11 mouse cellular contexts compared by ENCODE assay signal in genomic region chr7:101379732-101380131, GRCm38 (mm10). TPM values are rescaled to one million over a fixed set of nuclear protein-coding genes. Genes with fewer than 3 reads are reported as not detected.
A peak's percentile ranks its signal among the peaks of the same experiment; 100 is the strongest.
DNase-seq lines count a peak whose midpoint lies in the region; ATAC-seq and TF ChIP-seq lines count a peak whose summit lies in the region.
"Had no signal": no experiment of that assay in that cellular context is flagged by ENCODE, and none has a peak within 500 bp of the region (broad histone marks: within the 10 kb centered on the region; RNA-seq: fewer than 3 reads in every experiment).

No protein-coding gene starts in this region.

- no peak for TF ChIP-seq EP300 in CH12.LX (IDR thresholded peaks at IDR 0.05; ENCODE audit: low read length)

- peaks cover 12% of the 10 kb centered on the region for H3K4me1 ChIP-seq in kidney, adult 2 months (ENCODE audit: control insufficient read depth, insufficient read depth, low read length)
- H3K4me1 ChIP-seq in CH12.LX (ENCODE audit: control insufficient read depth in 1 of 2, insufficient read depth in 2 of 2), result peaks cover 43 to 75% of the 10 kb centered on the region in 2 experiments
- 0 out of 2 replicates have a peak, but pooled peaks cover 2% of the 10 kb centered on the region for H3K4me1 ChIP-seq in embryonic facial prominence, embryonic 11.5 days (ENCODE audit: control insufficient read depth, insufficient read depth, low read length)
- peaks cover 48% of the 10 kb centered on the region for H3K4me1 ChIP-seq in liver, embryonic 12.5 days

- no peak for TF ChIP-seq CTCF in kidney, adult 2 months (conservative IDR thresholded peaks at IDR 0.05; ENCODE audit: insufficient read depth, insufficient read length, low read depth, low read length)
- no peak for TF ChIP-seq CTCF in CH12.LX (conservative IDR thresholded peaks at IDR 0.05 in 1 of 2, IDR thresholded peaks at IDR 0.05 in 1 of 2; ENCODE audit: low read depth in 2 of 2, low read length in 2 of 2)

- no peaks in the 10 kb centered on the region for H3K9me3 ChIP-seq in CH12.LX (replicated peaks; ENCODE audit: low read length)
- H3K9me3 ChIP-seq in embryonic facial prominence, embryonic 11.5 days (replicated peaks; ENCODE audit: control insufficient read depth, low read length), result no peaks in the 10 kb centered on the region
- H3K9me3 ChIP-seq in liver, embryonic 12.5 days (replicated peaks), result no peaks in the 10 kb centered on the region
- H3K9me3 ChIP-seq: neural tube, embryonic 13.5 days had no signal

- 0 out of 2 replicates have a peak overlapping the region, but pooled peaks have one; percentile 74 for H3K4me2 ChIP-seq in CH12.LX (ENCODE audit: insufficient read depth, low read depth, poor library complexity, severe bottlenecking)
- H3K4me2 ChIP-seq in embryonic facial prominence, embryonic 11.5 days (ENCODE audit: low read depth, low read length), result no peak overlapping the region
- H3K4me2 ChIP-seq in liver, embryonic 12.5 days, result peak overlapping the region; percentile 57; the same call in 1 of the 2 replicates
- H3K4me2 ChIP-seq: neural tube, embryonic 13.5 days had no signal

- no peak for TF ChIP-seq RAD21 in CH12.LX (IDR thresholded peaks at IDR 0.05; ENCODE audit: low read depth, low read length)

- dilution Hi-C loops in CH12.LX (cut with MboI; ENCODE audit: extremely low pct_ligation_motif_present, extremely low pct_unique_long_range_greater_than_20kb, low sequenced_read_pairs), result no loop called here

- H3K27ac ChIP-seq in kidney, adult 2 months (ENCODE audit: insufficient read depth, low read depth, low read length), result peak overlapping the region; percentile 19; the same call in 1 of the 2 replicates
- H3K27ac ChIP-seq in CH12.LX (ENCODE audit: insufficient read depth, low read depth), result no peak overlapping the region
- no peak overlapping the region for H3K27ac ChIP-seq in embryonic facial prominence, embryonic 11.5 days (replicated peaks; ENCODE audit: low read depth, low read length)
- peak overlapping the region; percentile 67 for H3K27ac ChIP-seq in liver, embryonic 12.5 days
- H3K27ac ChIP-seq: neural tube, embryonic 13.5 days had no signal

- DNase-seq in kidney, adult 2 months, result no peak
- DNase-seq in kidney, postnatal 14 days, result no peak
- no peak for DNase-seq in CH12.LX (ENCODE audit: extremely low read depth)
- DNase-seq in embryonic facial prominence, embryonic 11.5 days (ENCODE audit: low spot score), result no peak
- no peak for DNase-seq in urinary bladder, postnatal 10 days (ENCODE audit: low spot score)
- DNase-seq in urinary bladder, adult 18-20 months (ENCODE audit: low spot score in 2 of 2), result no peak
- DNase-seq in testis, postnatal 10 days (ENCODE audit: low spot score), result no peak
- DNase-seq: adrenal gland, postnatal 25 days had no signal

- in situ Hi-C loops in CH12.LX (cut with MboI; ENCODE audit: low pct_ligation_motif_present, low pct_unique_long_range_greater_than_20kb, low sequenced_read_pairs), result loop anchor here (10.0 kb wide), 2 partner anchors 315 to 405 kb away; partner anchors contain the start of gene P2ry6

- H3K36me3 ChIP-seq in kidney, adult 2 months (ENCODE audit: control insufficient read depth, insufficient read depth, low read length), result no peaks in the 10 kb centered on the region
- peaks cover 4 to 68% of the 10 kb centered on the region in 2 experiments for H3K36me3 ChIP-seq in CH12.LX (replicated peaks in 1 of 2; ENCODE audit: control insufficient read depth in 1 of 2, insufficient read depth in 1 of 2, low read length in 1 of 2)
- no peaks in the 10 kb centered on the region for H3K36me3 ChIP-seq in embryonic facial prominence, embryonic 11.5 days (replicated peaks; ENCODE audit: control insufficient read depth, insufficient read depth, low read depth, low read length)
- peaks cover 16% of the 10 kb centered on the region for H3K36me3 ChIP-seq in liver, embryonic 12.5 days
- H3K36me3 ChIP-seq: neural tube, embryonic 13.5 days had no signal

- 39% methylated on average over 2 of the region's 2 CpGs for WGBS in kidney, adult 2 months
- 48% methylated on average over 2 of the region's 2 CpGs for WGBS in embryonic facial prominence, embryonic 11.5 days
- WGBS in liver, embryonic 12.5 days (ENCODE audit: insufficient replicate concordance), result 52% methylated on average over 2 of the region's 2 CpGs

- H3K4me3 ChIP-seq in kidney, adult 2 months (ENCODE audit: insufficient read depth, low read depth, low read length), result 0 out of 2 replicates have a peak overlapping the region, but pooled peaks have one; percentile 1
- peak overlapping the region in 2 of 3 experiments; percentile 13 to 51 for H3K4me3 ChIP-seq in CH12.LX (replicated peaks in 1 of 3; ENCODE audit: low read depth in 2 of 3, low read length in 2 of 3, poor library complexity in 1 of 3)
- H3K4me3 ChIP-seq in embryonic facial prominence, embryonic 11.5 days (ENCODE audit: low read depth, low read length), result no peak overlapping the region
- no peak overlapping the region for H3K4me3 ChIP-seq in liver, embryonic 12.5 days
- H3K4me3 ChIP-seq: neural tube, embryonic 13.5 days had no signal

- H3K27me3 ChIP-seq in kidney, adult 2 months (replicated peaks; ENCODE audit: control insufficient read depth, insufficient read depth, low read length), result no peaks in the 10 kb centered on the region
- H3K27me3 ChIP-seq in CH12.LX (replicated peaks), result no peaks in the 10 kb centered on the region
- H3K27me3 ChIP-seq in embryonic facial prominence, embryonic 11.5 days (ENCODE audit: control insufficient read depth, insufficient read depth, low read length), result no peaks in the 10 kb centered on the region
- no peaks in the 10 kb centered on the region for H3K27me3 ChIP-seq in liver, embryonic 12.5 days (replicated peaks)
- H3K27me3 ChIP-seq: neural tube, embryonic 13.5 days had no signal

- H3K9ac ChIP-seq in CH12.LX (ENCODE audit: insufficient read depth, low read depth), result peak overlapping the region; percentile 93; the same call in 1 of the 2 replicates
- 0 out of 2 replicates have a peak overlapping the region, but pooled peaks have one; percentile 9 for H3K9ac ChIP-seq in embryonic facial prominence, embryonic 11.5 days (replicated peaks; ENCODE audit: low read length)
- no peak overlapping the region for H3K9ac ChIP-seq in liver, embryonic 12.5 days
- H3K9ac ChIP-seq: neural tube, embryonic 13.5 days had no signal

- no peak for TF ChIP-seq POLR2A in kidney, adult 2 months (IDR thresholded peaks at IDR 0.05; ENCODE audit: low read depth, low read length)
- TF ChIP-seq POLR2A in CH12.LX (IDR thresholded peaks at IDR 0.05; ENCODE audit: low read depth, low read length), result no peak

- H3K79me2 ChIP-seq in CH12.LX (replicated peaks; ENCODE audit: control insufficient read depth, extremely low read depth, insufficient read depth, poor library complexity, severe bottlenecking), result peaks cover 6% of the 10 kb centered on the region

- ATAC-seq in embryonic facial prominence, embryonic 11.5 days (replicated peaks; ENCODE audit: insufficient number of reproducible peaks, low FRiP score, low TSS enrichment, low read depth), result no peak
- no peak for ATAC-seq in liver, embryonic 12.5 days

TF ChIP-seq in CH12.LX, 34 proteins besides CTCF, POLR2A, EP300 and RAD21:
- TF ChIP-seq ETS1 (conservative IDR thresholded peaks at IDR 0.05; ENCODE audit: low read depth, low read length), result peak; percentile 24; the same call in 1 of the 2 replicates
- TF ChIP-seq MAX (IDR thresholded peaks at IDR 0.05; ENCODE audit: low read length), result no peak

RNA-seq across cellular contexts. Expression of gene Gm45837, which starts 31.0 kb away (rescaled TPM):
- not detected in 2 replicates for polyA plus RNA-seq in kidney, adult 2 months (2012; rRNA removed)
- total RNA-seq in CH12.LX (2012; rRNA removed) (0.04 TPM in 1 of 2 replicates, not detected in the other), CH12.LX (2014; rRNA removed) (not detected in 2 replicates)
- 0.56 and 0.84 TPM in 2 replicates for polyA plus RNA-seq in CH12.LX (2012; ENCODE audit: insufficient read length, low read depth)
- polyA plus RNA-seq in embryonic facial prominence, embryonic 11.5 days (2014; fragmentation: Nextera tagmentation; extraction: Ambion mirVana), result 4.2 TPM in 1 of 2 replicates, not detected in the other
- not detected in 2 replicates for polyA plus RNA-seq in liver, embryonic 12.5 days (2016; fragmentation: Nextera tagmentation; extraction: Ambion mirVana)
- total RNA-seq: MEL had no signal
- polyA plus RNA-seq: neural tube, embryonic 13.5 days had no signal

RNA-seq across cellular contexts. Expression of gene Arap1, which starts 31.9 kb away (rescaled TPM):
- polyA plus RNA-seq in kidney, adult 2 months (2012; rRNA removed), result 68.7 and 69.7 TPM in 2 replicates
- total RNA-seq in CH12.LX (2012; rRNA removed) (31.9 and 38.5 TPM in 2 replicates), CH12.LX (2014; rRNA removed) (17.8 and 21.2 TPM in 2 replicates)
- polyA plus RNA-seq in CH12.LX (2012; ENCODE audit: insufficient read length, low read depth), result 46.1 and 60.0 TPM in 2 replicates
- polyA plus RNA-seq in embryonic facial prominence, embryonic 11.5 days (2014; fragmentation: Nextera tagmentation; extraction: Ambion mirVana), result 13.5 and 14.1 TPM in 2 replicates
- 20.5 and 24.6 TPM in 2 replicates for polyA plus RNA-seq in liver, embryonic 12.5 days (2016; fragmentation: Nextera tagmentation; extraction: Ambion mirVana)

RNA-seq across cellular contexts. Expression of gene Pde2a, which starts 41.8 kb away (rescaled TPM):
- polyA plus RNA-seq in kidney, adult 2 months (2012; rRNA removed), result 26.9 and 28.6 TPM in 2 replicates
- total RNA-seq in CH12.LX (2012; rRNA removed), result 0.08 TPM in 2 replicates
- total RNA-seq in CH12.LX (2014; rRNA removed), result 0.28 and 0.40 TPM in 2 replicates
- polyA plus RNA-seq in CH12.LX (2012; ENCODE audit: insufficient read length, low read depth), result not detected in 2 replicates
- 10.6 and 18.6 TPM in 2 replicates for polyA plus RNA-seq in embryonic facial prominence, embryonic 11.5 days (2014; fragmentation: Nextera tagmentation; extraction: Ambion mirVana)
- polyA plus RNA-seq in liver, embryonic 12.5 days (2016; fragmentation: Nextera tagmentation; extraction: Ambion mirVana), result 11.9 and 12.0 TPM in 2 replicates

Comparison
In these comparisons a context has a peak if more than half of its experiments do, and no peak if none do; other contexts are left out.
1. H3K27ac ChIP-seq: peak in kidney, adult 2 months (single experiment) and liver, embryonic 12.5 days (single experiment); none in CH12.LX (single experiment) and embryonic facial prominence, embryonic 11.5 days (single experiment).
2. H3K4me3 ChIP-seq: peak in kidney, adult 2 months (single experiment) and CH12.LX (2 of 3); none in embryonic facial prominence, embryonic 11.5 days (single experiment) and liver, embryonic 12.5 days (single experiment).
3. RNA of gene Pde2a, which starts 41.8 kb away (polyA plus RNA-seq): 26.9 to 28.6 TPM in kidney, adult 2 months, 11.9 to 12.0 TPM in liver, embryonic 12.5 days and 10.6 to 18.6 TPM in embryonic facial prominence, embryonic 11.5 days; not detected in CH12.LX; every median in the first group is over 10 times any median in the second.